Mouse (Mus musculus): ENCODE results near the gene Dlx3.

- TF ChIP-seq CTCF (IDR thresholded peaks at IDR 0.05; ENCODE audit: extremely low read depth, insufficient read length, insufficient replicate concordance, low read depth, low read length) (no peak), POLR2A (IDR thresholded peaks at IDR 0.05; ENCODE audit: low read depth, low read length) (no peak)
Measured at GRCm38 (mm10) chr11:95098346-95099095, 21.4 kb upstream of the Dlx3 start.
